Mouse (Mus musculus) testis, adult 2 months (tissue): Measurements from ENCODE around the gene Ccser1. TPM values are rescaled to one million over a fixed set of nuclear protein-coding genes. Genes with fewer than 3 reads are reported as not detected.

Source experiments
- H3K27ac ChIP-seq: fragments of 200-500 bp; 2 replicates; pipeline ENCODE4 v1.5.1; 2012; ENCODE audit warnings: low read depth, low read length; ENCODE audit not compliant: control insufficient read depth, insufficient read depth
- H3K27me3 ChIP-seq: fragments of 200-500 bp; 2 replicates; pipeline ENCODE4 v1.6.1; 2012; ENCODE audit warnings: mild to moderate bottlenecking, low read length, moderate library complexity; ENCODE audit not compliant: control insufficient read depth, insufficient read depth
- H3K36me3 ChIP-seq: fragments of 200-500 bp; 2 replicates; pipeline ENCODE4 v1.6.1; 2012; ENCODE audit warnings: mild to moderate bottlenecking, low read length; ENCODE audit not compliant: control insufficient read depth, insufficient read depth
- H3K4me1 ChIP-seq: fragments of 200-500 bp; 2 replicates; pipeline ENCODE4 v1.6.1; 2012; ENCODE audit warnings: low read length; ENCODE audit not compliant: control insufficient read depth, insufficient read depth
- H3K4me3 ChIP-seq: fragments of 200-500 bp; 2 replicates; pipeline ENCODE4 v1.5.1; 2012; ENCODE audit warnings: low read depth, mild to moderate bottlenecking, low read length, moderate library complexity, mixed read lengths; ENCODE audit not compliant: control insufficient read depth
- CTCF ChIP-seq: fragments of 200-500 bp; IDR thresholded peaks from 2 replicates; pipeline ENCODE4 v1.5.1; 2012; ENCODE audit warnings: low read depth, mild to moderate bottlenecking, inconsistent platforms, low read length, moderate library complexity; ENCODE audit not compliant: control insufficient read depth, insufficient read depth, insufficient replicate concordance
- POLR2A ChIP-seq: fragments of 200-500 bp; IDR thresholded peaks from 2 replicates; pipeline ENCODE4 v1.6.1; 2012; ENCODE audit warnings: low read depth, mild to moderate bottlenecking, inconsistent platforms, low read length, moderate library complexity; ENCODE audit not compliant: control insufficient read depth
- polyA plus RNA-seq: library from polyadenylated mRNA; depleted of rRNA; stranded (reverse); fragments of >200 nt; gene quantifications from 2 replicates; pipeline ENCODE4 v1.2.3, GENCODE M21; 2012

Ccser1 gene
- polyA plus RNA-seq, 1 experiment = 0.32 TPM

- H3K27ac ChIP-seq = no peak overlapping the region
- no peaks in the 10 kb centered on the region for H3K4me1 ChIP-seq
- TF ChIP-seq CTCF (no peak), POLR2A (no peak)
- H3K4me3 ChIP-seq = no peak overlapping the region
- no peaks in the 10 kb centered on the region for H3K27me3 ChIP-seq
- no peaks in the 10 kb centered on the region for H3K36me3 ChIP-seq
Observed at GRCm38 (mm10) chr6:62301576-62302312, 1121.6 kb downstream of the Ccser1 start.

GRCm38 (mm10) chr6:62318627-62319026 is 1138.5 kb downstream of the Ccser1 start:
- no peak for TF ChIP-seq CTCF
- TF ChIP-seq POLR2A = no peak
- H3K4me1 ChIP-seq = no peaks in the 10 kb centered on the region
- no peaks in the 10 kb centered on the region for H3K27me3 ChIP-seq
- no peak overlapping the region for H3K4me3 ChIP-seq
- no peak overlapping the region for H3K27ac ChIP-seq
- H3K36me3 ChIP-seq = no peaks in the 10 kb centered on the region

- Histone ChIP-seq H3K4me3 (no peak overlapping the region), H3K27me3 (no peaks in the 10 kb centered on the region), H3K36me3 (no peaks in the 10 kb centered on the region), H3K27ac (no peak overlapping the region), H3K4me1 (no peaks in the 10 kb centered on the region)
- TF ChIP-seq POLR2A (no peak), CTCF (no peak)
Observed at GRCm38 (mm10) chr6:62340319-62340718, 1160.2 kb downstream of the Ccser1 start.

- H3K36me3 ChIP-seq = no peaks in the 10 kb centered on the region
- no peaks in the 10 kb centered on the region for H3K27me3 ChIP-seq
- H3K27ac ChIP-seq = no peak overlapping the region
- TF ChIP-seq CTCF (no peak), POLR2A (no peak)
- H3K4me3 ChIP-seq = no peak overlapping the region
- no peaks in the 10 kb centered on the region for H3K4me1 ChIP-seq
Observed at GRCm38 (mm10) chr6:62367802-62368201, 1187.7 kb downstream of the Ccser1 start.
